Mouse (Mus musculus) heart, adult 8-10 months (tissue): ENCODE data around the gene Rab34. TPM values are rescaled to one million over a fixed set of nuclear protein-coding genes. Genes with fewer than 3 reads are reported as not detected.
"Not testable (repeated sequence)": the region's sequence is repeated elsewhere in the genome, so short reads cannot be mapped to it uniquely, and the experiment has no call there.

ENCODE experiments used
- DNase-seq: peaks from one replicate; pipeline ENCODE4 v3.0.0; 2022; ENCODE audit warnings: low spot score
- total RNA-seq, 4 experiments: library from RNA; stranded (reverse); gene quantifications; 2 replicates each; pipeline ENCODE4 v1.2.4; 2022

Rab34 gene
- total RNA-seq, 4 experiments from 2014 or later = 6.8 to 8.7 (median 8.1) TPM

DNA sequence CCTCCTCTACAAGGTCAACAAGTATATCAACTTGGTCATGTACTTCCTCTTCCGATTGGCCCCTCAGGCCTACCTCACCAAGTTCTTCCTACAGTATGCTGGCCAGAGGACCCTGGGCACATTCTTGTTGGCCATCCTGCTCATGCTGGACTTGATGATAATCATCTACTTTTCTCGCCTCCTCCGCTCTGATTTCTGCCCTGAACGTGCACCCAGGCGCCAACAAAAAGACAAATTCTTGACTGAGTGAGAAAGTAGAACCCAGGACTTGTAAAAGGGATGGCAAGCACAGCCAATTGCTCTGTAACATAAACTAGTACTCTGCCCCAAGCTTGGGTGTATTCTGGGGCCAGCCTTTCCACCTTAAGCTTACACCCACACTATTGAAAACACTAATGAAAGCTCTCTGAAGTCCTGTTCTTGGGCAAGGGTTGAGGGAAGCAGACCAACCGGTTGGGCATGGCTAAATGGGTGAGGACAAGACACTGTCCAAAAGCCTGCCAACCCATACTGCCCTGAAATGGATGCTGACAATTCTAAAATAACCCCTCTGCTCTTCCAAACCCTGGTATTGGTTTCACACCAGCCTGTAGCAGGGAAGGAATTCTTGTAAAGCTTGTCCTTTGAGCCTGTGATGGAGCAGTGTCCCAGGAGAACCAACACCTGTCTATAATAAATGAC, 8.0 kb upstream of the Rab34 start:
- DNase-seq = no peak

DNA sequence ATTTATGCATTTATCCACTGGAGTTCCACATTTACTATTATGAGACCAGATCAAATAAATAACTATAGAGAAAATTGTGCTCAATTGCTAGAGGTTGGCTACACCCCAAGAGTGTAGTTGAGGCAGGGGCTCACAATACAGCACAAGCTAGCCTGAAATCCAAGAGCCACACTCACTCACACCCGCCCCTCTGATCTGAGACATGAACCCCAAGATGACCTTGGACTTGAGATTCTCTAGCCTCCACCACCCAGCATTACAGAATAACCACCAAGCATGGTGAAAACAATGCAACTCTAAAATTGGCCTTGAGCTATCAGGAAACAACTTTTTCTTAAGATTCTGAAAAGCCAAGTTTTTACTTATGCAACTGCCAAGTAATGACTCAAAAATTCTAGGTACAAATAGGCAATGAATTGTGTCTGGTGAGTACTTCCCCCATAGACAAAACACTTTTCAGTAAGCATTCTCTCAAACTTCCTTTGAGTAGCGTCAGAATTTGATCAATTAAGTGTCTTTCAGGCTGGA, 6.3 kb upstream of the Rab34 start:
- DNase-seq = no peak

DNA sequence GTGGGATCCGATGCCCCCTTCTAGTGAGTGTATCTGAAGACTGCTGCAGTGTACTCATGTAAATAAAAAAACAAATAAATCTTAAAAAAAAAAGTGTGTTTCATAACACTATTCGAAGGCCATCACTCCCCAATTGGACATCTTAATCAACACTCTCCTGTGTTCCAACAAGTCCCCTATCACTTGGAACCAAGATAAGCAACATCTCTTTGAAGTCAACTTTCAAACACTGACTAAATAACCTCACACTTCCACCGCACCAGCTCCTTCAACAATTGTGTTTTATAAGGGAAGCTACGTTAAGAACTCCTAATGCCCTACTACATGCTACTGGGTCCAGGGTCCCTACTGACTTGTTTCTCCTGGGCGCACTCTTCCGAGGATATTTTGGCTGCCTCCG, 5.8 kb upstream of the Rab34 start:
- no peak for DNase-seq

DNA sequence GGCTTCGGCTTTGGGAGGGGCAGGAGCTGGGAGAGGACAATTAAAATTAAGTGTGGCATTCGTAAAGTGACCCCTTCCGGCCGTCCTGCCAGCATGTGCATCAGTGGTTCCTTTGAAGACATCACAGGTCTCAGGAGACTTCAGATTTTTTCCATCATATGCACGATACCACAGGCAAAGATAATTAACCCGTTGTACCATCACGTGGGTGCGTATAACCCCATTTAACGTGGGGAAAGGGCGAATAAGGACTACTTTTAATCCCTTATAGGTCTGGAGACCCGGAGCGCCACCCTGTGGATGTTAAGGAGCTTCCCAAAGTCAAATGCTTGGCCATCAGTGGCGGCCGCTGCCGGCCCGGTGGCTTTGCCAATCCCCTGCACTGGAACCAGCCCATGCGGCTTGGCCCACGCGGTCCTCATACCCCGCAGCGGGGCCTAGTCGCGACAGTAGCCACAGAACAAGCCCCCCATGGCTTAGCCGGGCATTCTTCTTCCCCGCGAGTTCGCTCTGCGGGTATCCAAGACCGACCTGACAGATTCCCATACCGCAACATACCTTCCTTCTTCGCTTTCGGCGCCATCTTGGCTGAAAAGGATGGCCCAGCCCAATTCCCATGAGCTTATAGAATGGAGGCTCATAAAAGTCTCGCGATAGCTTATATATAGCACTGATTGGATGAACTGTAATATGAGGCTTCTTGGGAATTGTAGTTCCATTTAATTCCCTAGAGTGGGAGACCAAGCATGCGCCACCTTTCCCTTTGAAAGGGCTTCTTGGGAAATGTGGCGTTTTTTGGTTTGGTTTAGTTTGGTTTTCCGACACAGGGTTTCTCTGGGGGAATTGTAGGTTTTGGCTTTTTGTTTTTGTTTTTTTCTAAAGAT, 5.0 kb upstream of the Rab34 start, which contains the start of gene Rpl23a:
Rpl23a (minus strand) TSS at position 624 of the 884 bp plus-strand sequence.
- DNase-seq = peak; percentile 91

DNA sequence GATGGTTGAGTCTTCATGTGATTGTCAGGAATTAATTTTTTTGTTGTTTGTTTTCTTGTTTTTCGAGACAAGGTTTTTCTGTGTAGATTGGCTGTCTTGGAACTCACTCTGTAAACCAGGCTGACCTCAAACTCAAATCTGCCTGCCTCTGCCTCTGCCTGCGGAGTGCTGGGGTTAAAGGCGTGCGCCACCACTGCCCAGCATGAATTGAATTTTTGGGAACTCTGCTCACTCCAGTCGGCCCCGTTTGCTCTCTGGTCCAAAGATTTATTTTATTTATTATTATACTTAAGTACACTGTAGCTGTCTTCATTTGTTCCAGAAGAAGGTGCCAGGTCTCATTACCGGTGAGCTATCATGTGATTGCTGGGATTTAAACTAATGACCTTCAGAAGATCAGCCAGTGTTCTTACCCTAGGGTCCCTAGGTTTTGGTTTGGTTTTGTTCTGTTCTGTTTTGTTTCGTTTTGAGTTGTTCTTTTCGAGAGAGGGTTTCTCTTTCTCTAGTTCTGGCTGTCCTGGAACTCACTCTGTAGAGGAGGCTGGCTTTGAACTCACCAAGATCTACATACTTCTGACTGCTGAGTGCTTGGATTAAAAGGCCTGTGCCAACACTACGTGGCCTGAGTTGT, 4.2 kb upstream of the Rab34 start:
- DNase-seq = no peak

DNA sequence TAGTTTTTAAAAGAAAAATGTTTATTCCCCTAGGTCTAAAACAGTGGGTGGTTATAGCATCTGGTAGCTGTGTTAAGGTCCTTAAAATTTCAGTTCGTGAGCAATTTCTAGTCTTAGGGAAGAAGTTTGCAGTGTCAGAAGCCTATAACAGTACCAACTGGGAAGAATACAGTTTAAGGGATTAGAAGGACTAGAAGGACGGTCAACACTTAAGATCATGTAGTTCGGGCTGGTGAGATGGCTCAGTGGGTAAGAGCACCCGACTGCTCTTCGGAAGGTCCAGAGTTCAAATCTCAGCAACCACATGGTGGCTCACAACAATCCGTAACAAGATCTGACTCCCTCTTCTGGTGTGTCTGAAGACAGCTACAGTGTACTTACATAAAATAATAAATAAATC, 3.5 kb upstream of the Rab34 start:
- not testable (repeated sequence) for DNase-seq

DNA sequence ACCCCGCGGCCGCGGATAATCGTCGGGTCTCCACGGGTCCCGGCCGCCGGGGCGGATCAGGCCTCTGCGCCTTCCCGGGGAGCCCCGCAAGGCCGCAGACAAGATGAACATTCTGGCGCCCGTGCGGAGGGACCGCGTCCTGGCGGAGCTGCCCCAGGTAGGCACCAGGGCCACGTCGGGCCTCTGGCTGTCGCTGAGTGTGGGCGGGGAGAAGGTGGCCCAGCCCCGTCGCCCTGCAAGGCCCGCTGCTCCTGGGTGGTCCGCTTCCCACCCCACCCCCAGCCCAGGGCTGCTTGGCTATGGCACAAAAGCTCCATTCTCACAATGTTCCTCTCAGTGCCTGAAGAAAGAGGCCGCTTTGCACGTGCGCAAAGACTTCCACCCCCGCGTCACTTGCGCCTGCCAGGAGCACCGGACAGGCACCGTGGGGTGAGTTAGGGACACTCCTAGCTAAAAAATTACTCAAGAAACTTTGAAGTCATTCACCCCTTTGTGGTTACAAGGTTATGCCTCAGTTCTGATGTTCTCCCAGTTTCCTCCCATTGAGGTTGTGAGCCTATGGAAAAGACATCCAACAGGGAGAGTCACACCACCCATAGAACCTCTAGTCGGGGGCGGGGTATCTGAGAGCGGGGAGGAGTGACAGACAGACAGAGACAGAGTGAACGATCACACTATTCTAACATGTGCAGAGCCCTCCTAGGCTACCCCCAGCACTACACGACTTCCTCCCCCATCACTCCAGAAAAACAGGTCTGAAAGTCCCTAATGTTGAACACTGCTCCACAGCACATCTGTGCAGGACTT, 1.2 kb downstream of the Rab34 start:
- DNase-seq = peak; percentile 39

DNA sequence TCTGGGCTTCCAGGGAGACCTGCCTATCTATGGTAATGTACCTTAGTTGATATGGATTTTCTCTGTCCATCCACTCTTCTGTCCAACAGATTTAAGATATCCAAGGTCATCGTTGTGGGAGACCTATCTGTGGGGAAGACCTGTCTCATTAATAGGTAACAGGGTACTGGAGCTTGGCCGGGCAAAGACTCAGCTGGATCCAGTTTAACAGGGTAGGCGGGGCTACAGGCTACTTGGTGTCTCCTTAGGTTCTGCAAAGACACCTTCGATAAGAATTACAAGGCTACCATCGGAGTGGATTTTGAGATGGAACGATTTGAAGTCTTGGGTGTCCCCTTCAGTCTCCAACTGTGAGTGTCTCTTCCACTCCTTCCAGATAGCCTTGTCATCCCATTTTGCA, 1.8 kb downstream of the Rab34 start:
- no peak for DNase-seq

DNA sequence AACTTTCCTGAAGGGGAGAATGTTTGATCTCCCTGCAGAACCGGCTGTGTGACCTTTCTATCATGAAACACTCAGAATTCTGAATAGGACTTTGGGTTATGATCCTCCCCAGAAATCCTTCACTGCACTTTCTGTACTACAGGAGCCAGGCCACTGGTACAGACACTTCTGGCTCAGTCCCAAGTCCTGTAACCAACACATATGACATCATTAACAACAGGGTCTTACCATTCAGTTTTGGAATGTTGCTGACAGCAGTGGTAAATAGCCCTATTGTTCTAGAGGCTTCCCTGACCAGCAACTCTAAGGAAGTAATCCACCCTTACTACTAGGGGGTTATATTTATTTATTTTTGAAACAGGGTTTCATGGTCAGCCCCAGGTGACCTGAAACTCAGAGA, 4.9 kb downstream of the Rab34 start, which contains the start of gene Proca1:
Proca1 (plus strand) TSS at position 280 of the 400 bp plus-strand sequence.
- DNase-seq = no peak

DNA sequence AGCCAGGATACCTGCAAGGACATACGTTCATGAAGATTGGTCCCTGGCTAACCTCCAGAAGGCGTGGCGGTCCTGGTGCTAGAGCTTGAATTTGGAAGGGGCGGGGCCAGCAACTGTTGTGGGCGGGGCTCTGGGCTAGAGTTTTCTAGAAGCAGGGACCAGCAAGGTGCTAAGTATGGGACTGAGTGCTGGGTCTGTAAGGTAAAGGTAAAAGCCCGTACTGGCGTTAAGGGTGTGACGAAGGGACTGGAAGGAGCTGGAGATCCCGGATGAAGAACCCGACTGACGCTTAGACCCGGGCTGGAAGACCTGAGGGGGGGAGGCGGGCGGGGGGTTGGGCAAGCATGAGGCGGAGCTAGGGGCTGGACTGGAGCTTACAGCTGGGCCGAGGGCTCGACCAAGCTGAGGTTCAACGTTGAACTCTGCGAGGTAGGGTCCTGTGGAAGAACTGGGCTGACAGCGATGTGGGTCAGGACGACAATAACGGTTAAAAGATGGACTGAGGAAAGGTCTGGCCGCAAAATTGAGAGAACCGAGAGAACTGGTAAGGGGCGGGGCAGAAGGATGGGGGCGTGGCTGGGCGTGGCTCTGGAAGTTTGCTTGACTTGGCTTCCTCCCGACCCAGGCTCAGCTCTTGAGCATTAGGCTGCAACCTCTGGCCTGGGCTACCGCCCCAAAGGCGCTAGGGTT, 6.3 kb downstream of the Rab34 start:
- DNase-seq = peak; percentile 67

DNA sequence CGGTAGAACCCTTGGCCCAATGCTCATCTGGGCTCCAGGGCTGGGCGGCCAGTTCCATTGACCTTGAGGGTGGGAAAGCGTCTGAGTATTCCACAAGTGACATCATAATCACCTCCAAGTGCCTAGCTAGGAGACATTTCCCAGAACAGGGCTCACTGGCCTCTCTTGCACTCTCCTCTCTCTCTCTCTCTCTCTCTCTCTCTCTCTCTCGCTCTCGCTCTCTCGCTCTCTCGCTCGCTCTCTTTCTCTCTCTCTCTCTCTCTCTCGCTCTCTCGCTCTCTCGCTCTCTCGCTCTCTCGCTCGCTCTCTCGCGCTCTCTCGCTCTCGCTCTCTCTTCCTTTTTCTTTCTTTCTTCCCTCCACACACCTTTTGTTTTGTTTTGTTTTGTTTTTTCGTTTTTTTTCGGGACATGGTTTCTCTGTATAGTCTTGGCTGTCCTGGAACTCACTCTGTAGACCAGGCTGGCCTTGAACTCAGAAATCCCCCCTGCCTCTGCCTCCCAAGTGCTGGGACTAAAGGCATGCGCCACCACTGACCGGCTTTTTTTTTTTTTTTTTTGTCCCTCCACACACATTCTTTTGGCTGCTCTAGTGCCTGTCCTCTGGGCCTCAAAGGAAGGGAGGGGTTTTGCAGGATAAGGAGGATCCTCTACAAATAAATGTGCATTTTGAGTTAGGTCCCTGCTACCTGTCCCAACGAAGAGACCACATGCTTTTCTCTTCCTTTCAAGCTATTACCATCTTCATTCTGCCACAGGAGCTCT, 7.1 kb downstream of the Rab34 start:
- no peak for DNase-seq

DNA sequence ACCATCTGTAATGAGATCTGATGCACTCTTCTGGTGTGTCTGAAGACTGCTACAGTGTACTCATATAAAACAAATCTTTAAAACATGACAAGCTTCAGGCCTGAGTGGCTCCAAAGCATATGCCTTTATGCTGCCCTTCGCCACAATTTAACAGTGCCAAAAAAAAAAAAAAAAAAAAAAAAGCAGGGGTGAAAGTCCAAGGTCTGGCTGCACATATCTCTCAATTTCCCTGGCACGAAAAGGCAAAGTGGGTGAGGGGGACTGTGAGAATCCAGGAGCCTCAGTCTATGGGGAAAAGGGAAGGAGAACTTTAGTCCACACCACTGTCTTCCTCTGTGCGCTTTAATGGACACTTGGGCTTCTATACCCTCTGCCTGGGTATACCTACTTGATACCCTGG, 14.1 kb downstream of the Rab34 start:
- no peak for DNase-seq

DNA sequence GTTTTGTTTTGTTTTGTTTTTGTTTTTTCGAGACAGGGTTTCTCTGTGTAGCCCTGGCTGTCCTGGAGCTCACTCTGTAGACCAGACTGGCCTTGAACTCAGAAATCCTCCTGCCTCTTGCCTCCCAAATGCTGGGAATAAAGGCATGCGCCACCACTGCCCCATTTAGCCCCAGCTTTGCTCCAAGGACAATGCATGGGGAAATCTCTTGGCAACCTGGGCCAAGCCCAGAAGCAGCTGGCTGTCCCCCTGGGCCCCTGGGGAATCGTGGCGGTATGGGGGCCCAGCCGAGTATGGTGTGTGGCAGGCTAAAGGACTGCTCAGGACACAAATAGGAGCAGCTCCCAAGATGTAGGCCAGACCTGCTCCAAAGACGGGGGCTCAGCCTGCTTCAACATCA, 16.1 kb downstream of the Rab34 start:
- DNase-seq = no peak

DNA sequence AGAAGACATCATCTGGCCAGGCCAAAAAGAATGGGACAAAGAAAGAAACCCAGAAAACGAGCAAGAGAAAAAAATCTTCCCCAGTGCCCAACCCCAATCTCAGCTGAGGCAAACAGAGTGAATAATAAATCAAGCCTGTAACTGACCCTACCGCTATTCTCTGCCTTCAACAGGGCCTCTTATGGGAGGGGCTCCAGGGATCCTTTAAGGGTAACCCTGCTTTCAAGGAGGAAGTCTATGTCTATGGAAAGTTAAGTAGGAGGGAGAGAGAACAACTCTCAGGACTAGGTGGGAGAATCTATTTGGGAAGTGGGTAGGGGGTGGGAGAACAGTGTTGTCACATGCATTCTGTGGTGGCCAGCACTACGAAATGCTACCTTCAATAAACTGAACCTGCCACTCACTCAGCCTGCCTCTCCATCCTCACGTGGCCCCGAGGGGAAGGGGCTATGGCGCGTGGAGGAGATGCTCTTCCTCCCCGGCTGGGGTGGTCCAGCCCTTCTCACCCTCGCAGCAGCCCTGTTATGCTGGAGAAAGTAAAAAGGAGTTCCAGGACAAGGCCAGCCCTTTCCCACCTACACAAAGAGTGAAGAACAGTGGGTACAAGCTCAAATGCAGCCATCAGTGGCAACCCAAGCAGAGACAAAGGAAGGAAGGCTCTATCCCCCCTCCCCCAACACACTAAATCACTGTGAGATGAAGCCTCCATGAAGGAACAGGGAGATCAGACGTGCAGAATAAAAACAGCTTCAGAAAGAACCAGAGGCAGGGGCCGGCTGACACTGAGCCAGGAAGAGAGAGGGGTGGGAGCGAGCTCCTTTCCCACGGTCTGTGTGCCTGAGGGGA, 17.4 kb downstream of the Rab34 start:
- DNase-seq = no peak

DNA sequence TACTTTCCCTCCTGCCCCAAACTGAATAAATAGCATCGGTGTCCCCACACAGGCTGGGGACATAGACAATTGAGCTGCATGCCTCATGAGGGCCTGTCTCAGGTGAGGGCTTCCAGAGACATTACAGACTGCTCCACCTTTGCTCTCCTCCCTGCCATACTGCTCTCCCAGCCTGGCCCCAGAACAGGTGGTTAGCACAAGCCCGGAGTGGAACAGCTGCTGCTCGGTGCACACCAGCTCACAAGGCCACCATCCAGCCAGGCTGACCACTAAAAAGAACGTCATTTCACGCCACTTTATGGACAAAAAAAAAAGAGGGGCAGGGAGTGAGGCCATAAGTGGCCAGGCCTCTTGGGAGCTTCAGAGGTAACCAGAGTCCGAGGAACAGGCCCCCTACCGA, 19.0 kb downstream of the Rab34 start:
- no peak for DNase-seq

DNA sequence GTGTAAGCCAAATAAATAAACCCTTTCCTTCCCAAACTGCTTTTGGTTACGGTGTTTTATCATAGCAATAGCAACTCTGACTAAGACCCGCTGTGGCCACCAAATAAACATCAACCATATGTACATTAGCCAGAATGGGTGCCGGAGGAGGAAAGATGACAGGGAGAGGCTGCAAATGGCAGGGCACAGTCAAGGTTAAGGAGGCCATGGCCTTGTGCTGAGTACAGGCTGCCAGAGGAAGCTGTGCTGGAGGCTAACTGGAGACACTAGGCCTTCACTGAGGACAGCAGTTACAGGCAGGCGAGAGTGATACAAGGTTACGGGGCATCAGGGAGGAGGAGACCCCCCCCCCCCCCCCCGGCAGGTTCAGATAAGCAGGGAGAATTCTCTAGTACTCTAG, 21.7 kb downstream of the Rab34 start:
- DNase-seq = no peak

DNA sequence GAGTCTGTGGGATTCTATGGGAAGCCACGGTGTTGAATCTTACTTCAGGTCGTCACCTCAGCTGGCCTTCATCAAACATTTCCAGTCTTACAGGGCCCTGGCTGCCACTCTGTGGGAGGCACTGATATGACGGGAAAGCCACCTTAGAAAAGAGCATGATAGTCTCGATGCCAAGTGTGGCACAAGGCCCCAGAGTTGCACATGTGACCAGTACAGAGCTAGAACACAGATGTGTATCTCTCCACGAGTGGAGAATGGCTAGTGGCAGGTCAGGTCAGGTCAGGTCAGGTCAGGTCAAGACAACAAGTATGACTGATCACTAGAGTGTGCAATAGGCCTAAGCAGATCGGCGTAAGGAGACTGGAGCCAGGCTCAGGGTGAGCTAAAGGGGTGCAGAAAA, 22.4 kb downstream of the Rab34 start:
- DNase-seq = no peak

DNA sequence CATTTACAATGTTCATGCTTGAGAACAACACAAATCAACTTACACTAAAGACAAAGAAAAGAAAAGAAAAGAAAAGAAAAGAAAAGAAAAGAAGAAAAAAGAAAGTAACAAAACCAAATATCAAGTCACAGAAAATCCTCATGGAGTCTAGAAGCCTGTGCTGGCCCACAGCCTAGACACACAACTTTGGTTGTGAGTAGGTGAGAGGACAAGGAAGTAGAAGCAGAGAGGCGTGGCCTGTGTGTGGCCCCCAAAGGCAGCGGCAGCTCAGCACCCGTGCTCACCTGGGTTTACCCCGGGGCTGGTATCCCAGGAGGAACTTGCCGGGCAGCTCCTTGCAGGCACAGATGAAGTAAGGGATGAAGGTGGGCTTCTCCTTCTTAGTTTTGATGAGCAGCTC, 23.3 kb downstream of the Rab34 start:
- no peak for DNase-seq
